Mouse (Mus musculus): Measurements from ENCODE around the gene Klhl22. TPM values are rescaled to one million over a fixed set of nuclear protein-coding genes. Genes with fewer than 3 reads are reported as not detected.

Klhl22 gene
- total RNA-seq (2021): 10 to 100 TPM; 84.9 to 86.0 TPM
- long read RNA-seq, experiment 1, transcript Klhl22-207 (7 exons, 2,544 nt): major isoform, 16 of 168 reads
- long read RNA-seq, experiment 1, partial matches to known transcripts: 39 of 168 reads
- long read RNA-seq, experiment 1, other reads (novel, unspliced or antisense): 111 of 168 reads
- long read RNA-seq, experiment 2, partial matches to known transcripts: 12 of 113 reads
- long read RNA-seq, experiment 2, other reads (novel, unspliced or antisense): 96 of 113 reads

DNA sequence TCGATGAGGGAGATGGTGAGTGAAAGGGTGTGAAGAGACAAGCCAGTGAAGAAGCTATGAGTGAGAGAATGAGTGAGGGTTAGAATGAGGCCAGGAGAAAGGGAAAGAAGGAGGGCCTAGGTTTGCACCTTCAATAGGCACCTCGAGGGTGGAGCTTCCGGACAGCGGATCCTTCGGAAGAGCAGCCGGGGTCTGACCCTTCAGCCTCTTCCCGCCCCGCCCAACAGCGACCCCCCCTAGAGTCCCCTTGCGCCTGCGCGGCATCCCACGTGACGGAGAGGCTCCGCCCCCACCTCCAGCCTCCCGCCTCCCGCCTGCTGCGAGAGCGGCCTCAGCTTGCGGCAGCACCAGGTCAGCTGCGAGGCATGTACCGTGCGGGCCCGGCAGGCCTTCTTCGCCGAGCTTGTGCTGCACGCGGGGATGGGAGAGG is at the start of gene Klhl22:
Gene Klhl22, plus strand, starts transcription at position 275 of the 430 bp plus-strand sequence.
- Histone ChIP-seq H3K27ac (peak within 1 kb of the TSS; percentile 88), H3K4me3 (peak within 1 kb of the TSS; percentile 76)
- no peak for TF ChIP-seq CTCF (IDR thresholded peaks at IDR 0.05)
- DNase-seq (ENCODE audit: extremely low spot score in 1 of 2, low spot score in 2 of 2): peak; percentile 91 to 93
- intact Hi-C loops (cut with DNase I): no loop called here

DNA sequence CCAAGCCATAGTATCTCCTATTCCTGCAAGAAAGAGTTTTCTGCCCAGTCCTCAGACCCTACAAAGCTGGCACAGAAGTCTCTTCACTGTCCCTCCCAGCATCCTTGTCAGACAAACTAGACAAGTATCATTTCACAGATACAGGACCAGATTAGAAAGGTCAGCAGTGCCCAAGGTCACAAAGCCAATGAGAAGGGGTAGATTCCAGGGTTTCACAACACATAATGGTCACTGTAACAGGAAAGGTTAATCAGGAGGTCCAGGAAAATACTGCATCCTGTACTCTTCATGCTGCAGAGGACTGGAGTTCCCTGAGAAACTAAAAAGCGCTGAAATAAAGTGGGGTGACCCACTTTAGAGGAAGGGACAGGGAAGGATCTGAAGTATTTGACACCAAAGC is 41.6 kb upstream of the Klhl22 start:
- DNase-seq (ENCODE audit: extremely low spot score in 1 of 2, low spot score in 2 of 2): no peak
- no peak overlapping the region for H3K4me3 ChIP-seq
- H3K27ac ChIP-seq: no peak overlapping the region
- intact Hi-C loops (cut with DNase I): no loop called here
- no peak for TF ChIP-seq CTCF (IDR thresholded peaks at IDR 0.05)

DNA sequence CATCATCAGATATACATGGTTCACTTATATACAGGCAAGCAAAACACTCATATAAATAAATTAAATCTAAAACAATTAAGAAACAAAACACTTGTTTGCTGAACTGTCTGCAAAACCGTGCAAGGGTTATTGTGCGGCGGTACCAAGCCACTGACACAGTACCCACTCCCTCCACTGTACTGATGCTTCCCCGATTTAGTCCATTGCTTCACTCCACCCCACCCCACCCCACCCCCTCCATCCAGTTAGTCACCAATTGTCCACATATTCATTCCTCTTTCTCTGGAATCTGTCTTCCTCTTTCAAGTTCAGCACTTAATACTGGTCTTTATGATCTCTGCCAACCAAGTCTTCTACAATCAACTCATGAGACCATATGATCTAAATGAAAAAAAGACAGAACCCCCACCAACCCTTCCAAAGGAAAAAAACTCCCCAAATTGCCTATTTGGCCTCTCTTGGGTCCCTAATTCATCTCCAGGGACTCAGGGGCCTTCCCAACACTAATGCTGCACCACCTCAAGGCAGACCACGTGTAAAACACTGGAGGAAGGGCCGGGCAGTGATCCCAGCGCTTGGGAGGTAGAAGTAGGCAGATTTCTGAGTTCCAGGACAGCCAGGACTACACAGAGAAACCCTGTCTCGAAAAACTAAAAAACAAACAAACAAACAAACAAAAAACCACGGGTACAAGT is 38.2 kb upstream of the Klhl22 start:
- no peak for DNase-seq (ENCODE audit: extremely low spot score in 1 of 2, low spot score in 2 of 2)
- no peak for TF ChIP-seq CTCF (IDR thresholded peaks at IDR 0.05)
- Histone ChIP-seq H3K4me3 (peak overlapping the region; percentile 98), H3K27ac (no peak overlapping the region; the same call in 1 of the 2 replicates)
- intact Hi-C loops (cut with DNase I): loop anchor here (10.0 kb wide), 1 partner anchor 316 kb away; the partner anchor contains the start of genes Pi4ka and Snap29

DNA sequence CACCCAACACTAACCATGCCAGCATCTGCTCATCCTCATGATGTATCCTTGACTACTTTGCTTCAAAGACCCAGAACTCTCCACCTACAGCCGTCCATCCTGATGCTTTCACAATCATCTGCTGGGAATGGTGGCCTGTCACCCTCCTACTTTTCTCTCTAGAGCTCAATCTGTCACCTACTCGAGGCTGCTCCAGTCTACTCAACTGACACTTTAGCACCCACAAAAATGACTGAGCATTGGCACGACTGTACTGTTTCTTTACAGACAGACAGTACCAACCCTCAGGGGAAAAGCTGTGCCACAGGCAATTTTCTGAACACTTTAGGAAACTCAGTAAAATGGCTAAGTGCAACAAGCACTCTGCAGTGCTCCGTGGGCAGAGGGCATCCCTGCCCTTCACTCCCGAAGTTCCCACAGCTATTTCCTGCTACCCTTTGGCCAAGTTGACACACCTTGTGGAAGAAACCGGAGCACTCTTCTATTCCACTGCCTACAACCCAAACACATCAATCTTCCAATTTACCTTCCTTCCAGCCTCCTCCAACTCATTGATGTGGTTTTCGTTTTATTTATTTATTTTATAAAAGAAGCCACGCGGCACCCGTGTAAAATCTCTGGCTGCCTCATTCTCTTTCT is 37.5 kb upstream of the Klhl22 start:
- intact Hi-C loops (cut with DNase I): loop anchor here (10.0 kb wide), 1 partner anchor 317 kb away; the partner anchor contains the start of genes Pi4ka and Snap29
- Histone ChIP-seq H3K4me3 (peak overlapping the region; percentile 98), H3K27ac (peak overlapping the region; percentile 98)
- DNase-seq (ENCODE audit: extremely low spot score in 1 of 2, low spot score in 2 of 2): peak in 1 of 2 experiments; percentile 16
- TF ChIP-seq CTCF (IDR thresholded peaks at IDR 0.05): no peak

DNA sequence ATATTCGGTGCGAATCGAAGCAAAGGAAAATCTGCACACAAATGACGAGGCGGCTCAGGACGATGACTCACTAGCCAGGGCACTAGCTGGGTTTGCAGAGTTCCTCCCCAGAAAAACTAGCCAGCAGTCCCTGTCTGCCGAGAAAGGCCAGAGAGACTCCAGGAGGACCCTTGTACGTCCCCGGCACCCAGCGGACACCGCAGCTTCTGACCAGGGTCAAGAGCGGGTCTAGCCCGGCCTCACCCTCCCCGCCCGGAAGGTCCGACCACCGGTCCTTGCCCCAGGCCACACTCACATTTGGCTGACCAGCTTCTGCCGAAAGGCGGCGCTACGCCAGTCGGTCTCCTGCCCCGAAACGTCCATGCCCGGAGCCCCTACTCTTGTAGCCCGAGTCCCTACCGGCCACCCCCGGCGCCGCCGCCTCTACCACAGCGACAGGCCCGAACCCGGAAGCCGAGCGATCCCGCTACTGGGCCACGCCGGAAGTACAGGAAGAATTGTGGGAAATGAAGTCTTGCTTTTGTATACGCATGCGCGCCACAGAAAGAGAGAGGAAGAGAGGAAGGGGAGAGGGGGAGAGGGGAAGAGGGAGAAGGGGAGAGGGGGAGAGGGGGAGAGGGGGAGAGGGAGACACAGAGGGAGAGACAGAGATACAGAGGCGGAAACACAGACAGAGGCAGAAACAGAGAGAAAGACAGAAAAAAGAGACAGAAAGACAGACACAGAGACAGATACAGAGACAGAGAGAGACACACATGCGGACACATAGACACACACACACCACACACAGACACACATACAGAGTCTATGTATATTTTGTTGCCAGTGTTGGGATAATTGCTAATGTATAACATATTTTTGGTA is 36.7 kb upstream of the Klhl22 start:
- peak; percentile 88 to 89 for DNase-seq (ENCODE audit: extremely low spot score in 1 of 2, low spot score in 2 of 2)
- peak overlapping the region; percentile 98 for H3K4me3 ChIP-seq
- TF ChIP-seq CTCF (IDR thresholded peaks at IDR 0.05): peak; percentile 54
- intact Hi-C loops (cut with DNase I): loop anchor here (10.0 kb wide), 1 partner anchor 318 kb away; the partner anchor contains the start of genes Pi4ka and Snap29
- peak overlapping the region; percentile 98 for H3K27ac ChIP-seq

DNA sequence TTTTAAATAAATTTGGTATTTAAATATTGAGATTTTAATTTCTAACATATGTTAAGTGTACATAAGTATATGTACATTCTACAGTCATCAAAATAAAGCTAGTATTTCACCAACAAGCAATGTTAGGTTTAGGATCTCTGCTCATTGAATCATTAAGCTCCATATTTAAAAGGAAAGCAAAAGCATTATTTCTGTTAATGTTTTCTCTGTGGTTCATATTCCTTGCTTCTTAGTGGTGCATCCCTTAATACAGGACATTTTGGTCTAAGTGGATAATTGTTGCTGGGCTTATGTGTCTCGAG is 36.1 kb upstream of the Klhl22 start:
- Histone ChIP-seq H3K27ac (no peak overlapping the region), H3K4me3 (peak overlapping the region; percentile 98; the same call in 1 of the 2 replicates)
- TF ChIP-seq CTCF (IDR thresholded peaks at IDR 0.05): no peak
- no peak for DNase-seq (ENCODE audit: extremely low spot score in 1 of 2, low spot score in 2 of 2)
- intact Hi-C loops (cut with DNase I): loop anchor here (10.0 kb wide), 1 partner anchor 318 kb away; the partner anchor contains the start of genes Pi4ka and Snap29

DNA sequence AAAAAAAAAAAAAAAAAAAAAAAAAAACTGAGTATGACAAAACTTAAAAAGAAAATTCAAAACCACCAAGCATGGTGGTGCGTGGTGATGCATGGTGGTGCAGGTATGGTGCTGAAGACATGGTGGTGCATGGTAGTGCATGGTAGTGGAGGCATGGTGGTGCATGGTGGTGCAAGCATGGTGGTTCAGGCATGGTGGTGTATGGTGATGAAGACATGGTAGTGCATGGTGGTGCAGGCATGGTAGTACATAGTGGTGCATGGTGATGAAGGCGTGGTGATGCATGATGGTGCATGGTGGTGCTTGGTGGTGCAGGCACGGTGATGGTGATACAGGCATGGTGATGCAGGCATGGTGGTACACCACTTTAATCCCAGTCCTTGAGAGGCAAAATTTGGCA is 35.0 kb upstream of the Klhl22 start:
- no peak for DNase-seq (ENCODE audit: extremely low spot score in 1 of 2, low spot score in 2 of 2)
- Histone ChIP-seq H3K4me3 (no peak overlapping the region), H3K27ac (no peak overlapping the region)
- intact Hi-C loops (cut with DNase I): loop anchor here (10.0 kb wide), 1 partner anchor 320 kb away; the partner anchor contains the start of genes Pi4ka and Snap29
- TF ChIP-seq CTCF (IDR thresholded peaks at IDR 0.05): no peak

DNA sequence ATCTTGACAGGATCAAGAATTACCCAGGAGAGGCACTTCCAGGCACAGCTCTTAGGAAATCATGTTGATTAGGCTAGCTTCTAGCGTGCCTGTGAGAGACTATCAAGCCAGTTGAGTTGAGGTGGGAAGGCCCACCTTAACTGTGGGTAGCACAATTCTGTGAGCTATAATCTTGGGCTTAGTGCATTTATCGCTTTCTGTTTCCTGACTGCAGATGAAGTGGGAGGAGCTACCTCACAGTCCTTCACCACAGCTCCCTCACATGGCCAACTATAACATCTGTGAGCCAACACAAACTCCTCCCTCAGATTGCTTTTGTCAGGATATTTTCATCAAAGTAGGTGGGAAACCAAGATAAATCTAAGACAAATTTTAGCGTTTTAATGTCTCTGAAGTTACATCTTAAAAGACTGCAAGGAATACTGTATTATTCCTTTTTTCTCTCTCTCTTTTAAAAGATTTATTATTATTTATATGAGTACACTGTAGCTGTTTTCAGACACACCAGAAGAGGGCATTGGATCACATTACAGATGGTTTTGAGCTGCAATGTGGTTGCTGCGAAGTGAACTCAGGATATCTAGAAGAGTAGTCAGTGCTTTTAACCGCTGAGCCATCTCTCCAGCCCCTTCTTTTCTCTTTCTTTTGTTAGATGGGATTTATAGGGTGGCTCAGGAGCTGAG is 32.1 kb upstream of the Klhl22 start:
- DNase-seq (ENCODE audit: extremely low spot score in 1 of 2, low spot score in 2 of 2): no peak
- intact Hi-C loops (cut with DNase I): loop anchor here (10.0 kb wide), 1 partner anchor 323 kb away; the partner anchor contains the start of genes Pi4ka and Snap29
- TF ChIP-seq CTCF (IDR thresholded peaks at IDR 0.05): peak; percentile 57
- Histone ChIP-seq H3K4me3 (no peak overlapping the region), H3K27ac (no peak overlapping the region)

DNA sequence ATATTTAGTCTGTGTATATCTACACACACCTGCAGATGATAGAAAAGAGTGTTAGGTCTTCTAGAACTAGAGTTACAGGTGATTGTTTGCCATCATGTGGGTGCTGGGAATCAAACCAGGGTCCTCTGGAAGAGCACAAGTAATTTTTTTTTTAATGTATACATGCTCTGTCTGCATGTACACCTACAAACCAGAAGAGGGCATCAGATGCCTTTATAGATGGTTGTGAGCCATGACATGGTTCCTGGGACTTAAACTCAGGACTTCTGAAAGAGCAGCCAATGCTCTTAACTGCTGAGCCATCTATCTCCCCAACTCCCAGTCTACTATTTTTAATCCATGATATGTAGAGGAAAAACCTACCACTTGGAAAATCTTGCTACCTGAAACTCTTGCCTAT is 29.4 kb upstream of the Klhl22 start:
- Histone ChIP-seq H3K4me3 (no peak overlapping the region), H3K27ac (no peak overlapping the region)
- DNase-seq (ENCODE audit: extremely low spot score in 1 of 2, low spot score in 2 of 2): no peak
- peak; percentile 9; the same call in 1 of the 2 replicates for TF ChIP-seq CTCF (IDR thresholded peaks at IDR 0.05)
- intact Hi-C loops (cut with DNase I): loop anchor here (10.0 kb wide), 2 partner anchors 245 to 325 kb away; partner anchors contain the start of genes Pi4ka and Snap29

DNA sequence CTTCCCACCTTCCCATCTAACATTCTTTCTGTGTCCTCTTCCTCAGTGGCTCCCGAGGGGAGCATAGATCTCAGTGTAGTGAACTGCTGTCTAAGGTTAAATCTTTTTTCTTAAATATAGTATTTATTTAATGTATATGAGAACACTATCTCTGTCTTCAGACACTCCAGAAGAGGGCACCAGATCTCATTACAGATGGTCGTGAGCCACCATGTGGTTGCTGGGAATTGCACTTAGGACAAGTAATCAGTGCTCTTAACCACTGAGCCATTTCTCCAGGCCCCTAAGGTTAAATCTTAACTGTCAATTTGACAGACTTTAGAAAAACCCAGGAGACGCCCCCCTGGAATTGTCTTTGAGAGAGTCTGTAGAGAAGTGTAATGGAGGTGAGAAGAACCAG is 27.4 kb upstream of the Klhl22 start:
- DNase-seq (ENCODE audit: extremely low spot score in 1 of 2, low spot score in 2 of 2): no peak
- TF ChIP-seq CTCF (IDR thresholded peaks at IDR 0.05): peak; percentile 20
- H3K27ac ChIP-seq: no peak overlapping the region

More for the DNA sequence above, 27.4 kb upstream of the Klhl22 start:
- H3K4me3 ChIP-seq: no peak overlapping the region
- intact Hi-C loops (cut with DNase I): loop anchor here (10.0 kb wide), 1 partner anchor 243 kb away; no protein-coding TSS in a partner anchor

Measured in left cerebral cortex, adult 2 months (tissue).